ENCODE assay signal across 30 mouse cellular contexts in the genomic region with DNA sequence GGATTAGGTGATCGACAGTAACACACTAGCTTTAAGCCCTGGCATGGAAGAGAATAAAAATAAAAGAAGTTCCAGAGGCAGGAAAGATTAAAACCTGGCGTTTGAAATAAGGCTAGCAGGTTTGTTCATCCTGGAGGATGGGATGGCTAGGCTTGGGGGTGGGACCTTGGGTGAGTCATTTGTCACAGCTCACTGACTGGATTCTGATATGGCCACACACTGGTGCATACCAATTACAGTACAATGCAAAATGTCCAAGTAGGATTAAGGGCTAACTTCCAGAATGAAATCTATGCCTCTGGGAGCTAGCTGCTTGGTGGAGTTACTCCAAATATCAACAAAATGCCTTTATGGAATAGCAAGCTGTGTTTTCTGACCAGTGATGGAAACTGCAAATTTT. TPM values are rescaled to one million over a fixed set of nuclear protein-coding genes. Genes with fewer than 3 reads are reported as not detected.
"Had no signal": no experiment of that assay in that cellular context is flagged by ENCODE, and none has a peak within 500 bp of the region (broad histone marks: within the 10 kb centered on the region; RNA-seq: fewer than 3 reads in every experiment).

No protein-coding gene starts in this region.

- ATAC-seq: hindbrain, embryonic 16.5 days; hindbrain, postnatal 0 days; inflammation-experienced regulatory T-cells, adult 6 months; intestine, embryonic 15.5 days; intestine, embryonic 16.5 days; intestine, postnatal 0 days had no signal

- DNase-seq: heart, postnatal 10 days; heart, postnatal 36 days; heart, postnatal 4 days; kidney, adult 11 months; kidney, adult 18-20 months; kidney, adult 2 months; kidney, adult 8-10 months; kidney, adult 9 months; kidney, postnatal 10 days; kidney, postnatal 14 days; kidney, postnatal 25 days; kidney, postnatal 36 days; kidney, postnatal 4 days; layer of hippocampus, adult 9-11 months; layer of hippocampus, postnatal 36 days had no signal

- H3K27me3 ChIP-seq: heart, embryonic 12.5 days; heart, embryonic 13.5 days; heart, embryonic 15.5 days; hindbrain, embryonic 12.5 days; hindbrain, embryonic 13.5 days; hindbrain, embryonic 15.5 days; intestine, embryonic 15.5 days; kidney, embryonic 15.5 days had no signal

RNA-seq across cellular contexts. Expression of gene Chrna7, which starts 16.8 kb away (rescaled TPM):
- total RNA-seq: heart, postnatal 25 days; heart, postnatal 36 days had no signal
- polyA plus RNA-seq: heart, postnatal 0 days; inflammation-experienced regulatory T-cells, adult 6 months had no signal
